Mouse (Mus musculus) cerebellum, postnatal 25 days (tissue): ENCODE results near the gene Add2.
A peak's percentile ranks its signal among the peaks of the same experiment; 100 is the strongest.

Experiments used
- DNase-seq, 2 experiments: peaks; one replicate each; pipeline ENCODE4 v3.0.0; 2021; ENCODE audit warnings: mixed read lengths in 2 of 2

The Add2 gene

GRCm38 (mm10) chr6:86148518-86148917 lies 120.0 kb downstream of the Add2 start:
- DNase-seq, result no peak

- no peak for DNase-seq
Observed at GRCm38 (mm10) chr6:86149001-86149400, 120.5 kb downstream of the Add2 start.

GRCm38 (mm10) chr6:86152676-86153075 lies 124.2 kb downstream of the Add2 start:
- DNase-seq, result no peak

- DNase-seq, result no peak
Observed at GRCm38 (mm10) chr6:86153436-86153990, 125.0 kb downstream of the Add2 start.

- no peak for DNase-seq
Observed at GRCm38 (mm10) chr6:86154006-86154405, 125.5 kb downstream of the Add2 start.

- no peak for DNase-seq
Observed at GRCm38 (mm10) chr6:86154481-86154880, 126.0 kb downstream of the Add2 start.

GRCm38 (mm10) chr6:86157253-86158234 lies 129.1 kb downstream of the Add2 start:
- DNase-seq, result peak in 1 of 2 experiments; percentile 15

GRCm38 (mm10) chr6:86160878-86161277 lies 132.4 kb downstream of the Add2 start:
- DNase-seq, result no peak

- DNase-seq, result no peak
Observed at GRCm38 (mm10) chr6:86161586-86161985, 133.1 kb downstream of the Add2 start.

- no peak for DNase-seq
Observed at GRCm38 (mm10) chr6:86164028-86164427, 135.5 kb downstream of the Add2 start.

GRCm38 (mm10) chr6:86166426-86166825 lies 137.9 kb downstream of the Add2 start:
- no peak for DNase-seq

- no peak for DNase-seq
Observed at GRCm38 (mm10) chr6:86167851-86168250, 139.4 kb downstream of the Add2 start.

GRCm38 (mm10) chr6:86169166-86169565 lies 140.7 kb downstream of the Add2 start:
- no peak for DNase-seq
